Mouse (Mus musculus) kidney, adult 2 months (tissue): ENCODE data around the gene Rif1.

Experiments used
- CTCF ChIP-seq: fragments of 200-500 bp; conservative IDR thresholded peaks from 2 replicates; pipeline ENCODE4 v1.5.1; 2011; ENCODE audit warnings: low read depth, mild to moderate bottlenecking, control low read depth, low read length, moderate library complexity, mixed read lengths; ENCODE audit not compliant: insufficient read depth, insufficient read length
- POLR2A ChIP-seq: fragments of 200-500 bp; IDR thresholded peaks from one replicate; pipeline ENCODE4 v1.6.1; 2011; ENCODE audit warnings: low read depth, low read length, control low read depth

DNA sequence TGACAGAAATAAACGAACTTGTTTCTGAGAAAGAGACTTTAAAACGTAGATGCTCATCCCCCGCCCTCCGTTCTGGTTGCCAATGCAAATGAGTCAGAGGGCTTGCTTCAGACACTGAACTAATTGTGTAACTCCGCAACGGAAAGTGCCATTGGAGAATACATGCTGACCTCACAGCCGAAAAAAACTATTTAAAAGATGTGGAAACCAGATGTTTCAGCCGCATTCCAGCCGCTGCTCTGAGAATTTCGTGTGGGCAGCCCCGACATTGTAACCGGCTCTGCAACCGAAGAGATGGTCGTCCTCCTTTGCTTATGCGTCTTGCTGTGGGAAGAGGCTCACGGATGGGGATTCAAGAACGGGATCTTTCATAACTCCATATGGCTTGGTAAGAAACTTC, 34.8 kb upstream of the Rif1 start, which contains the start of gene Tnfaip6:
- TF ChIP-seq POLR2A (no peak), CTCF (no peak)
